Mouse (Mus musculus) left cerebral cortex, postnatal 10 days (tissue): ENCODE results near the gene Arid1b. TPM values are rescaled to one million over a fixed set of nuclear protein-coding genes. Genes with fewer than 3 reads are reported as not detected.
"Not testable (repeated sequence)": the region's sequence is repeated elsewhere in the genome, so short reads cannot be mapped to it uniquely, and the experiment has no call there.

Source experiments
- DNase-seq, 2 experiments: peaks; one replicate each; pipeline ENCODE4 v3.0.0; 2021 to 2022; ENCODE audit warnings: low spot score in 2 of 2, mixed read lengths in 1 of 2; ENCODE audit errors: extremely low spot score in 1 of 2
- intact Hi-C: fragments of 180-260 bp; cut with DNase I; formaldehyde crosslinking; loops from one replicate; pipeline ENCODE4 v1.15.1; 2025
- total RNA-seq, 2 experiments: library from RNA; stranded (reverse); gene quantifications; 2 replicates each; pipeline ENCODE4 v1.2.3; 2021

Arid1b gene
- total RNA-seq, 2 experiments from 2014 or later: 77.4 to 83.3 TPM

GRCm38 (mm10) chr17:5066835-5067234 is 72.7 kb downstream of the Arid1b start:
- intact Hi-C loops: no loop called here
- no peak for DNase-seq

GRCm38 (mm10) chr17:5067264-5067663 is 73.1 kb downstream of the Arid1b start:
- intact Hi-C loops: no loop called here
- no peak for DNase-seq

- intact Hi-C loops: no loop called here
- no peak for DNase-seq
Observed at GRCm38 (mm10) chr17:5070399-5070798, 76.3 kb downstream of the Arid1b start.

- no peak for DNase-seq
Observed at GRCm38 (mm10) chr17:5072539-5072938, 78.4 kb downstream of the Arid1b start.

GRCm38 (mm10) chr17:5074752-5075506 is 80.8 kb downstream of the Arid1b start:
- intact Hi-C loops: no loop called here
- no peak for DNase-seq

More at GRCm38 (mm10) chr17:5072539-5072938, 78.4 kb downstream of the Arid1b start:
- intact Hi-C loops: no loop called here

- intact Hi-C loops: no loop called here
- no peak for DNase-seq
Observed at GRCm38 (mm10) chr17:5077996-5078395, 83.9 kb downstream of the Arid1b start.

- intact Hi-C loops: no loop called here
- no peak for DNase-seq
Observed at GRCm38 (mm10) chr17:5078576-5078975, 84.4 kb downstream of the Arid1b start.

- intact Hi-C loops: no loop called here
- DNase-seq: no peak
Observed at GRCm38 (mm10) chr17:5080884-5081419, 86.8 kb downstream of the Arid1b start.

GRCm38 (mm10) chr17:5082274-5082673 is 88.1 kb downstream of the Arid1b start:
- intact Hi-C loops: no loop called here
- no peak for DNase-seq

- intact Hi-C loops: no loop called here
- no peak for DNase-seq
Observed at GRCm38 (mm10) chr17:5083497-5083896, 89.4 kb downstream of the Arid1b start.

- peak in 1 of 2 experiments; percentile 35 for DNase-seq
- intact Hi-C loops: no loop called here
Observed at GRCm38 (mm10) chr17:5084139-5084538, 90.0 kb downstream of the Arid1b start.

- no peak for DNase-seq
- intact Hi-C loops: no loop called here
Observed at GRCm38 (mm10) chr17:5085004-5085403, 90.9 kb downstream of the Arid1b start.

- intact Hi-C loops: no loop called here
- DNase-seq: no peak
Observed at GRCm38 (mm10) chr17:5085942-5086341, 91.8 kb downstream of the Arid1b start.

GRCm38 (mm10) chr17:5088241-5088640 is 94.1 kb downstream of the Arid1b start:
- DNase-seq, intact Hi-C loops: not testable (repeated sequence)

- intact Hi-C loops: no loop called here
- DNase-seq: no peak
Observed at GRCm38 (mm10) chr17:5088822-5089221, 94.7 kb downstream of the Arid1b start.

GRCm38 (mm10) chr17:5089541-5089940 is 95.4 kb downstream of the Arid1b start:
- intact Hi-C loops: no loop called here
- no peak for DNase-seq

- intact Hi-C loops: no loop called here
- DNase-seq: no peak
Observed at GRCm38 (mm10) chr17:5091490-5091889, 97.4 kb downstream of the Arid1b start.

GRCm38 (mm10) chr17:5091934-5092333 is 97.8 kb downstream of the Arid1b start:
- no peak for DNase-seq
- intact Hi-C loops: no loop called here

- intact Hi-C loops, DNase-seq: not testable (repeated sequence)
Observed at GRCm38 (mm10) chr17:5093343-5093742, 99.2 kb downstream of the Arid1b start.

GRCm38 (mm10) chr17:5094636-5095035 is 100.5 kb downstream of the Arid1b start:
- intact Hi-C loops: no loop called here

GRCm38 (mm10) chr17:5095741-5096140 is 101.6 kb downstream of the Arid1b start:
- intact Hi-C loops: no loop called here
- DNase-seq: no peak

More at GRCm38 (mm10) chr17:5094636-5095035, 100.5 kb downstream of the Arid1b start:
- no peak for DNase-seq
